Mouse (Mus musculus): ENCODE measurements around the gene Ascc1. TPM values are rescaled to one million over a fixed set of nuclear protein-coding genes. Genes with fewer than 3 reads are reported as not detected.
"Not testable (repeated sequence)": the region's sequence is repeated elsewhere in the genome, so short reads cannot be mapped to it uniquely, and the experiment has no call there.

Ascc1 gene
- polyA plus RNA-seq, 1 experiment from 2014 or later: 35.8 TPM

GRCm38 (mm10) chr10:59980815-59981244 lies 21.8 kb upstream of the Ascc1 start:
- WGBS: 90% methylated on average over 6 of the region's 6 CpGs

DNA sequence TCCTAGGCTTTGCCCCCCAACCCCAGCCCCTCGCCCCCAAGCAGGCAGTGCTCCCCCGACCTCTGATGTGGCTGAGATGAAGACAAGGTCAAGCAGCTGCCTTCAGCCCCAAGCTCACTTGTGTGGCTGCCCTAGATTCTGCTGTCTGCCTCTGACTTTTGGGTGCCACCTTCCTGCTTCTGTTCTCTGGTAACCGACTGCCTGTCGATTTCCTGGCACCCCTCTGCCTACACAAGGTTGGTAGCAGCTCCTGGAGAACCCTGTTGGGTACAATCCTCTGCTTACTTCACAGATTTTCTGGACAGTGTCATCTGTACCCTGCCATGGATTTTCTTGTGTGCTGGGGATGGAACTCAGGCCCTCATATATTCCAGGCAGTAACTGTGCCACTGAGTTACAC lies 21.3 kb upstream of the Ascc1 start:
- 78% methylated on average over 4 of the region's 4 CpGs for WGBS
- H3K36me3 ChIP-seq: peaks cover 17% of the 10 kb centered on the region
- no peaks in the 10 kb centered on the region for H3K27me3 ChIP-seq (ENCODE audit: insufficient read depth, poor library complexity, severe bottlenecking)
- no peaks in the 10 kb centered on the region for H3K9me3 ChIP-seq
- no peak for DNase-seq (ENCODE audit: low spot score)
- no peak overlapping the region for H3K4me3 ChIP-seq
- H3K4me1 ChIP-seq (replicated peaks): peaks cover 12% of the 10 kb centered on the region
- peak overlapping the region; percentile 45 for H3K27ac ChIP-seq

More at GRCm38 (mm10) chr10:59980815-59981244, 21.8 kb upstream of the Ascc1 start:
- peak overlapping the region; percentile 45; the same call in 1 of the 2 replicates for H3K27ac ChIP-seq
- no peaks in the 10 kb centered on the region for H3K27me3 ChIP-seq (ENCODE audit: insufficient read depth, poor library complexity, severe bottlenecking)
- DNase-seq (ENCODE audit: low spot score): no peak
- peaks cover 12% of the 10 kb centered on the region for H3K4me1 ChIP-seq (replicated peaks)
- no peaks in the 10 kb centered on the region for H3K9me3 ChIP-seq
- peaks cover 11% of the 10 kb centered on the region for H3K36me3 ChIP-seq
- H3K4me3 ChIP-seq: no peak overlapping the region

DNA sequence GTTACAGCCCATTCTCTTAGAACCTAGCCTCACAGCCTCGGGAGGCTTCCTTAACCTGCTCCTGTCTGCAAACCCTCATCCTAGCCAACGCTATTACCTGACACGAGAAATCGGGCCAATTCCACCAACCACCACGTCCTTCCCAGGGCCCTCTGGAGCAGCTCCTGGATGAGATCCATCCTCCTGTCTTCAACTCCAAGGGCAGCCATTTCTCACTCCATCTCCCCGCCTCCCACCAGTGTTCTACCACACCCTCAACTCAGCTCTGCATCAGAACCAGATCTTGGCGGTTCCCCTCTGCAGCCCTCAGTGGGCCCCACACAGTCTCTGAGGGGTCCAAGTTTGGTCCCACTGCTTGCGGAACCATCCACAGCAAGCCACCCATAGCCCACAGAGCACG lies 20.8 kb upstream of the Ascc1 start:
- Histone ChIP-seq H3K27me3 (ENCODE audit: insufficient read depth, poor library complexity, severe bottlenecking) (no peaks in the 10 kb centered on the region), H3K4me3 (no peak overlapping the region), H3K9me3 (no peaks in the 10 kb centered on the region), H3K4me1 (replicated peaks) (peaks cover 12% of the 10 kb centered on the region), H3K36me3 (peaks cover 20% of the 10 kb centered on the region), H3K27ac (0 out of 2 replicates have a peak overlapping the region, but pooled peaks have one; percentile 45)
- no peak for DNase-seq (ENCODE audit: low spot score)
- WGBS: 93% methylated on average over 9 of the region's 9 CpGs

GRCm38 (mm10) chr10:59982379-59982873 lies 20.2 kb upstream of the Ascc1 start:
- Histone ChIP-seq H3K4me3 (no peak overlapping the region), H3K4me1 (replicated peaks) (peaks cover 12% of the 10 kb centered on the region), H3K27me3 (ENCODE audit: insufficient read depth, poor library complexity, severe bottlenecking) (no peaks in the 10 kb centered on the region), H3K36me3 (peaks cover 26% of the 10 kb centered on the region), H3K9me3 (no peaks in the 10 kb centered on the region), H3K27ac (no peak overlapping the region)
- DNase-seq (ENCODE audit: low spot score): no peak
- 93% methylated on average over 12 of the region's 12 CpGs for WGBS

DNA sequence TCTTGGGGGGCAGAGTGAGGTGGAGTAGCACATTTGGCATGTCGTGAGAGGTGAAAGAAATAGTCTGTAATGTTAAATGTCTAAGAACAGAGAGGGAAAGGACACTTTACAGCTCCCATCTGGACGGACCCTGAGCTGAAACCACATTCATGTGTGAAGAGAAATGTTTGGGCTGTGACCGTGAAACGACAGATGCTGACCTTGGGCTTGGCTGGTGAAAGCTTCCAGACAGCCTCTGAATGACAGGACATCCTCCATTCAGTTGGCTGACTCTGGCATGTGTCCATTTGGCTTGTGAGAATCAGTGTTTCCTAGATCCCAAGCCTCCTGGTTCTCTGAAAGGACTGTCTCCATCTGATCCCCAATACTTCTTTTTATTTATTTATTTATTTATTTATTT lies 14.6 kb upstream of the Ascc1 start:
- Histone ChIP-seq H3K9me3 (no peaks in the 10 kb centered on the region), H3K4me3 (no peak overlapping the region), H3K27ac (no peak overlapping the region), H3K36me3 (peaks cover 79% of the 10 kb centered on the region), H3K27me3 (ENCODE audit: insufficient read depth, poor library complexity, severe bottlenecking) (no peaks in the 10 kb centered on the region), H3K4me1 (replicated peaks) (peaks cover 5% of the 10 kb centered on the region; the same call in 1 of the 2 replicates)
- 97% methylated on average over 4 of the region's 4 CpGs for WGBS
- DNase-seq (ENCODE audit: low spot score): no peak

DNA sequence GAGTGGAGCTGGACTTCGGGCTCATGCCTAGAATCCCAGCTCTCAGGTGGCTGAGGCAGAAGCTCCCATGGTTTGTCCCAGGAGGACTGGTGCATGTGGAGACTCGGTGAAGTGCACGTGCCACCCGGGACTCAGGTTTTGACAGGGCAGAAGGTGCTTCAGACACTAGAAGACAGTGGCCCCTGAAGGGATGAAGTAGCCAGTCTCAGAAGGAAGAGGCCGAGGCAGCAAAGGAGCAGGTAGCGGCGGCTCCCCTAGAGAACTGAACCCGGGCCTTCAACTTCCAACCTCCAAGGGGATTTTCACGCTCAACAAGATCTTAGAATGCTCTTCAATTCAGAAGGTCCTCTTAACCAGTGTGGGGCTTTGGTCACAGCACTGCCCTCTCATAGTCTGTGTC lies 12.2 kb upstream of the Ascc1 start:
- H3K36me3 ChIP-seq: peaks cover 97% of the 10 kb centered on the region
- no peak overlapping the region for H3K4me3 ChIP-seq
- no peak for DNase-seq (ENCODE audit: low spot score)
- H3K27me3 ChIP-seq (ENCODE audit: insufficient read depth, poor library complexity, severe bottlenecking): no peaks in the 10 kb centered on the region
- no peak overlapping the region for H3K27ac ChIP-seq
- peaks cover 5% of the 10 kb centered on the region; the same call in 1 of the 2 replicates for H3K4me1 ChIP-seq (replicated peaks)
- no peaks in the 10 kb centered on the region for H3K9me3 ChIP-seq
- 96% methylated on average over 9 of the region's 9 CpGs for WGBS

- WGBS: 92% methylated on average over 9 of the region's 9 CpGs
- Histone ChIP-seq H3K4me3 (no peak overlapping the region), H3K4me1 (replicated peaks) (peaks cover 5% of the 10 kb centered on the region; the same call in 1 of the 2 replicates), H3K36me3 (peaks cover 97% of the 10 kb centered on the region), H3K27me3 (ENCODE audit: insufficient read depth, poor library complexity, severe bottlenecking) (no peaks in the 10 kb centered on the region), H3K9me3 (no peaks in the 10 kb centered on the region), H3K27ac (no peak overlapping the region)
- DNase-seq (ENCODE audit: low spot score): no peak
Observed at GRCm38 (mm10) chr10:59991262-59991880, 11.2 kb upstream of the Ascc1 start.

GRCm38 (mm10) chr10:59992024-59992423 lies 10.6 kb upstream of the Ascc1 start:
- H3K4me1 ChIP-seq (replicated peaks): peaks cover 5% of the 10 kb centered on the region; the same call in 1 of the 2 replicates
- DNase-seq (ENCODE audit: low spot score): no peak
- H3K4me3 ChIP-seq: no peak overlapping the region
- peaks cover 99% of the 10 kb centered on the region for H3K36me3 ChIP-seq
- H3K27me3 ChIP-seq (ENCODE audit: insufficient read depth, poor library complexity, severe bottlenecking): no peaks in the 10 kb centered on the region
- no peaks in the 10 kb centered on the region for H3K9me3 ChIP-seq
- WGBS: 87% methylated on average over 8 of the region's 8 CpGs
- H3K27ac ChIP-seq: no peak overlapping the region

- H3K4me3 ChIP-seq; H3K4me1 ChIP-seq (replicated peaks); DNase-seq (ENCODE audit: low spot score); H3K27me3 ChIP-seq (ENCODE audit: insufficient read depth, poor library complexity, severe bottlenecking); H3K9me3 ChIP-seq; H3K27ac ChIP-seq: not testable (repeated sequence)
- H3K36me3 ChIP-seq: peaks cover 81% of the 10 kb centered on the region
- 89% methylated on average over 2 of the region's 3 CpGs for WGBS
Observed at GRCm38 (mm10) chr10:59993813-59994212, 8.8 kb upstream of the Ascc1 start.

GRCm38 (mm10) chr10:59995889-59996288 lies 6.7 kb upstream of the Ascc1 start:
- WGBS: 96% methylated on average over 6 of the region's 6 CpGs
- DNase-seq (ENCODE audit: low spot score): no peak
- Histone ChIP-seq H3K9me3 (no peaks in the 10 kb centered on the region), H3K4me1 (replicated peaks) (peaks cover 6% of the 10 kb centered on the region), H3K4me3 (no peak overlapping the region), H3K27me3 (ENCODE audit: insufficient read depth, poor library complexity, severe bottlenecking) (no peaks in the 10 kb centered on the region), H3K27ac (no peak overlapping the region), H3K36me3 (peaks cover 78% of the 10 kb centered on the region)

- Histone ChIP-seq H3K27ac (no peak overlapping the region), H3K4me1 (replicated peaks) (peaks cover 14% of the 10 kb centered on the region), H3K9me3 (no peaks in the 10 kb centered on the region), H3K27me3 (ENCODE audit: insufficient read depth, poor library complexity, severe bottlenecking) (no peaks in the 10 kb centered on the region), H3K36me3 (peaks cover 69% of the 10 kb centered on the region), H3K4me3 (no peak overlapping the region)
- WGBS: 30% methylated on average over 7 of the region's 7 CpGs
- DNase-seq (ENCODE audit: low spot score): no peak
Observed at GRCm38 (mm10) chr10:59997591-59997990, 5.0 kb upstream of the Ascc1 start.

- Histone ChIP-seq H3K27me3 (ENCODE audit: insufficient read depth, poor library complexity, severe bottlenecking) (no peaks in the 10 kb centered on the region), H3K27ac (no peak overlapping the region), H3K4me3 (no peak overlapping the region), H3K4me1 (replicated peaks) (peaks cover 20% of the 10 kb centered on the region), H3K36me3 (peaks cover 56% of the 10 kb centered on the region), H3K9me3 (no peaks in the 10 kb centered on the region)
- WGBS: 88% methylated on average over 3 of the region's 3 CpGs
- DNase-seq (ENCODE audit: low spot score): no peak
Observed at GRCm38 (mm10) chr10:59999057-59999456, 3.5 kb upstream of the Ascc1 start.

DNA sequence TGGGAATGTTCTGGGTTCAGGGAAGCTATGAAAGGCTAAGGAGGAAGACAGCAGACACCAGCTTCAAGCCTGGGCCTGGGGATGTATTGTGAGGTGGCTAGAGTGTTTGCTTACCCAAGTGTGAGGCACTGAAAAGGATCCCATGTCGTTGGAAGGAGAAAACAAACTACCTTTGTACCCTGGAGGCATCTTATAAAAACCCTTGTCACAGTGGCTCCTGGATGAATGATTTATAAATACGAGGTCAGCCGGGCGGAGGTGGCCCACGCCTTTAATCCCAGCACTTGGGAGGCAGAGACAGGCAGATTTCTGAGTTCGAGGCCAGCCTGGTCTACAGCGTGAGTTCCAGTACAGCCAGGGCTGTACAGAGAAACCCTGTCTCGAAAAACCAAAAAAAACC lies 942 bp upstream of the Ascc1 start:
- H3K27me3 ChIP-seq (ENCODE audit: insufficient read depth, poor library complexity, severe bottlenecking); DNase-seq (ENCODE audit: low spot score); H3K27ac ChIP-seq; H3K9me3 ChIP-seq: not testable (repeated sequence)
- Histone ChIP-seq H3K4me3 (peak overlapping the region; percentile 75), H3K4me1 (replicated peaks) (peaks cover 21% of the 10 kb centered on the region), H3K36me3 (peaks cover 32% of the 10 kb centered on the region)
- 86% methylated on average over 8 of the region's 8 CpGs for WGBS

Measured in hindbrain, embryonic 10.5 days (tissue).